Mouse (Mus musculus) layer of hippocampus, adult 9-11 months (tissue): ENCODE results near the gene Lemd2.

Experiments used
- DNase-seq: peaks from one replicate; pipeline ENCODE4 v3.0.0; 2022

Gene Lemd2

DNA sequence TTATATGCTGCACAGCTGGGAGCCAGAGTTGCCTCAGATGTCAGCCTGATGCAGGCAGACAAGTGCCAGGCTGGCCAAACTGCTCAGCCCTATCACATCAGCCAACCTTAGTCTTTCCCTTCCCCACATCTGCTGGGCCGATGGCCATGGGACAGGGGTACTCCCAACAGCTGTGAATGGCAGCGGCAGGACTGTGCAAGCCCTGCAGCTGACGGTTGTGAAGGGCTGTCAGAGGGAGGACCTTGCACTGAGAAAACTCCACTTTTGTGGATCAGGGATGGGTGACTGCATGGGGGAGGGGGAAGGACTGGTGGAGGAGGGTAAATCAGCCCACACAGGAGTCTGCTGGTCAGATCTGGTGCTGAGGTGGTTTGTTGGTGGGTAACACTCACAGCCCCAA, 22.4 kb upstream of the Lemd2 start:
- DNase-seq: no peak

DNA sequence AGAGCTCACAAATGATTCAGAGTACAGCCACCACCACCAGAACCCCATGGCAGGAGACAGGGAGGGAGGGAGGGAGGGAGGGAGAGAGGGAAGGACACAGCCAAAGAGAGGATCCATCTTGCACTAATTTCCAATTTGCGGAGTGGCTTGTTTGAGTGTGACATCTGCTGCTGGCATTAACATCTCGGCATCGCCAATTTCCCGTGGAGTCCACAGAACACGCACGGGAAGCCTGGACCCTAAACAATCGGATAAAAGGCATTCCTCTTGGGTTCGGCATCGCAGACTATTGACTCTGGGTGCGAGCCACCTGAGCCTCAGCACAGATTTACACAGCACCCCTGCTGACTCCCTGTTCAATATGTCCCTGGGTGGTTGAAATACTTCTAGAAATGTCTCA, 21.5 kb upstream of the Lemd2 start:
- no peak for DNase-seq

DNA sequence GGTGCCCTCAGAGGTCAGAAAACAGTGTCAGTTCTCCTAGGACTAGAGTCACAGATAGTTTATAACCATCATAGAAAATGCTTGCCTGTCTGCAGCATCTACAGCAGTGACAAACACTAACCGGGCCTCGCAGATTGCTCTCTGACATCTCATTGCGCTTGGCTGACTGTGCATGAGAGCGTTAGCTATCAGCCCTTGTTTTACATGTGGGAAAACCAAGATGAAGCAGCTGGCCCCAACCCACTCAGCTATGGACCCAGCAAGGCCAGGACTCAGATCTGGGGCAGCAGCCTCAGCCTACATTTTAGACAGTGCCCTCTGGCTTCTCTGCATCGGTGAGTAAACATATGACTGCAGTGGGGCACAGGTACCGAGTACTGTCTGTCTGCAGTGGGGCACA, 19.6 kb upstream of the Lemd2 start:
- DNase-seq: no peak

DNA sequence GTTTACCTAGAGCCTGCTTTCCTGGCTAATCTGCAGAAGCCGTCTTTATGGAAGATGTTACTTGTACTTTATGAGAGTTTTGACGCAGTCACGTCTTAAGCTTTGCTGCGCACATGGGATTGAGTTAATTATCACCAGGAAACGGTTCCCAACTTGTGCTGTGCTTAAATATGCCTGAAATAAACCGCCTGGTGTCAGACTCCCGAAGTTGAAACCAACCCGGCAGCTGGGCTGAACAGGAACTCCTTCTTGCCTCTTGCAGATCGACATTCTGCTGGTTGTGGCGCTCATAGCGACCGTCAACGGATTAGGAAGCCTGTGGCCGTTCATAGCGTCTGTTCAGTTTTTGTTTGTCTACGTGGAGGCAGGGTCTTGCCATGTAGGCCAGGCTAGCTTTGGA, 17.3 kb upstream of the Lemd2 start:
- DNase-seq: peak; percentile 59

DNA sequence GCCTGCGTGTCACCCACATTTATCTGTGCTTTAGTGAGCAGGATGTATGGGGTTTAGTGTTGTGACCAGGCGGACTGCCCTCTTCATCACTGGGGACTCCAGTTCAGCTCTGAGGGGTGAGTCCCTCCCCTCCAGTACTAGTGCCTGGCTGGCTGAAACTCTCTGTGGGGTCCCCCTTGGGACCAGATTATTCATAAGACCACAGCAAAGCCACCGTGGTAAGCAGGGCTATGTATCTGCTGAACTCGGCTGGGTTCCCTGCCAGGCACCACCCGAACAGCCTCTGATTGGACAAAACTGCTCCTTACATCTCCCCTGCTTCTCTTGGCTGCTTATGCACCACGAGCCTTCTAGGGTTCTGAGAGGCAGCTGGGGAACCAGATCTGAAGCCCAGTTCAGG, 14.6 kb upstream of the Lemd2 start:
- no peak for DNase-seq

DNA sequence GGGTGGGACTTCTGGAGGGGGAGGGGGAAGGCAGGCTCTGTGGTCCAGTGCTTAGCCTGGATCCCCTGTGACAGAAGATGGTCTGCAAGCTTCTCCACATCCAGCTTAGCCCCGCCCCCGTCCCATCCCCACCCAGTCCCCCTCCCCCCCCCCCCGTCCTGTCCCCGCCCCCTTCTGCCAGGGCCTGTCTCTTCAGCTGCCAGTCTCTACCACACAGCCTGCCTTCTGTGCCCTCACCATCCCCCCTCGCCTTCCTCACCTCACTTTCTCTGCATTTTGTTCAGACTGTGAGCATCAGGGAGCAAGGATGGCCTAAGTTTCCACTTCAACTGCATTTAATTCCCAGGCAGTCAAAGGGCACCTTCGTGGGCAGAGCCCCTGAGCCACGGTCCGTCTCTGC, 14.1 kb upstream of the Lemd2 start:
- DNase-seq: no peak

DNA sequence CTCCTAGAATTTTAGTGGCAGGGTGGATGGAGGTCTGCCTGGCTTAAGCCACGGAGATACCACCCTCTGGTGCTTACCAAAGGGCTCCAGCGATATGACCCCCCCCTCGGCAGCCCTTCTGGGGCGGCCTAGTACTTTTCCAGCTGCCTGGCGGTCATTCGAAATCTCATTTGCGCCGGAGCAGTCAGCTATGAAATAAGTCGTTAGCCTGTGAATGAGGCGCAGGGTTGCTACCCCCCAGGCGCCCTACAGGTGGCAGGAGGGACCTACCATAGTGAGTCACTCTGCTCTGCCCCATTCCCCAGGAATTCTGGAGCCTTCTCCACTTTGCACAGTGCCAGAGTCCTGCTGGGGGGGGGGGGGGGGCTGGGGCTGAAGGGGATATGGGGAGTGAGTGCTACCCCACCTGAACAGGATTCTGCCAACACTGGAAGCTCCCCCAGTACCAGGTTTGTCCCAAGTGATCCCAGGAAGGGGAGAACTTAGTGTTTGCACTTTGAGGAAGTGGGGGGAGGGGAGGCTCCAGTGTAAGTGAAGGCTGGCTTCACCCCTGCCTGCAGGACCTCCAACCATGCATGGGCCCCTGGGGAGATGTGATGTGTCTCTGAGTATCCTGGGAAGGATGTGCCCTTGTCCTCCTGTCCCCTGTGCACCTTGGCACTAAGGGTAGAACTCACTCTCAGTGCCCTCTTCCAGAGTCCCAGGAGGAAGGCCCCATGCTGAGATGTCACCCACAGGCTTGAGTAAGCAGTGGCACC, 8.7 kb upstream of the Lemd2 start:
- no peak for DNase-seq

DNA sequence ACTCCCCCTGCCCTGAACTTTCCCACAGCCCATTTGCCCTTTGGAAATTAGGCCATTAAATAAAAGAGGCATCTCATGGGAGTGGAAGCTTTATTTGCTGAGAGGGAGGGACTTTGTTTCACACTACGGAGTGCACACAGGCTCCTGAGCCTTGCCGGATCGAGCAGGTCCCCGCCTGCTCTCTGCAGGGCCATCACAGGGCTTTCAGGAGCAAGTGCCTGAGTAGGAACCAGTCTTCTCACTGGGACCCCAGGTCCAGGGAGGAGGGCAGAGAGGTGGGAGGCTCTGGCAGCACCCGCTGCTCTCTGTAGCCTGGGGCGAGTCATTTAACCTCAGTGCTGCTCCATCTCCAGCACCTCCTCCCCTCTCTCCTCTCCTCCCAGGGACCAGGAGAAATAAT, 7.7 kb upstream of the Lemd2 start:
- DNase-seq: no peak

DNA sequence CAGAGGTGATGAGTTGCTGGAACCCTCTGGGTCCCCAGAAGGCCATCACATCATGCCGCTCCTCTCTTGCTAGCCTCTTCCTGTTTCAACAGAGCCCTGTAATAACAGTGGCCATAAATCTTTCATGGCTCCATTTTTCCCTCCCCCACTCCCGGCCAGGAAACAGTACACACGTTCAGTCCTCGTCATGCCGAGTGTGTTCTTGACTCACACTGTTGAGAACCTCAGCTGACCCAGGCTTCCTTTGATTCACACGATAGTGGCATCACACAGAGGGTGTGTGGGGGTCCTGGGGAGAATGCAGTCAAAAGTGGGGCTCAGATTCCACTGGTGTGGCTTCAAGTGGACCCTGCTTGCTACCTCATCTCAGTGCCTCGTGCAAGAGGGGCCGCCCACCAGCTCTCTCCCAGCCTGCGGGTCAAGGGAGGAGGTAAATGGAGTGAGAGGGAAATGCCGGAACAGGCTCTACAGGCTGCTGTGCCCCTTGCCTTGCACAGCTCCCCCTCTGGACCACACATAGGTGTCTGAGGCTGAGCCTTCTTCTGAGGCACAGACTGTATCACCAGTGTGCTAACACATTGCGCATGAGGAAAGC, 2.9 kb upstream of the Lemd2 start:
- no peak for DNase-seq

DNA sequence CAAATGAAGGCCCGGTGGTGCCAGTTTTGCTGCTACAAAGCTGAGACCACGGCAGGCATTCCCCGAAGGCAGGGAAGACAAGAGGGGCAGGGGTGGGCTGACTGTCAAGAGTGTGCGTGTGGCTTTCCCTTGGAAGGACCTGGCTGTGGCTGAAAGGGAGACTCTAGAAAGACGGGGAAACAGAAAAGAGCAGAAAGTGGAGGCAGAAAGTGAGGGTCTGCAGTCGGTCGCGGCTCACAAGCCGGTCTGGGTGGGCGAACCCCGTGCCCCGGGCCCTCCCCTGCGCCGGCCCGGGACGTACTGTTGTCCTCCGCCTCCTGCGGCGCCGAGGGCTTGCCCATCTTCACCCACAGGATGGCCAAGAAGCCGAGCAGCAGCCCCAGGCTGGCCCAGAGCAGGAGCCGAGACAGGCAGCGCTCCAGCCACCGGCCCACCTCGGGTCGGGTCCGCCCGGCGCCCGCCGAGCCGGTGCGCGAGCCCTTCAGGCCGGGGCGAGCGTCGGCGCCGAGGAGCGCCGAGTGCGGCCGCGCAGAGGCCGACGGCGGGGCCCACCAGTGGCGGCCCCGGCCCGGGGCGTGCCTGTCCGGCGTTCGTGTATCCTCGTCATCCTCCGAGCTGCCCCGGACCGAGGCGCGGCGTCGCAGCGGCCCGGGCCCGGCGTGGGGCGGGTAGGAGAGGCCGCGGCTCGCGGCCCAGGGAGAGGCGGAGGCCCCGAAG, 753 bp downstream of the Lemd2 start:
- no peak for DNase-seq

DNA sequence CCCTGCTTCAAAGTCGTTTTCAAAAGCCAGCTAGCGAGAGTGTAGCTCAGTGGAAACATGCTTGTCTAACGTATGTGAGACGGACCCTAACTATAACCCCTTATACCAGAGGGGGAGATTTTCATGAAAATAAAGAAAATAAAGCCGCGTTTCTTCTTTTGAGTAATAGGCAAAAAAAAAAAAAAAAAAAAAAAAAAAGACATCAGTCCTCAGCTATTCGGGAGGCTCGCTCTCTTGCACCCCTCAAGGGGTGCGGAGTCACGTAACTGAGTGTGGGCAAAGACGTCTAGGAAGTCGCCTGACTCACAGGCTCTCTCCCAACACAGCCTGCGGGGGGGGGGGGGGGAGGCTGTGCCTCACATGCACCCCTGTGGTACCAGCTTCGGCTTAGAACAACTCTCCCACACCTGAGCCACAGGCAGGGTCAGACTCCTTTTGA, 1.3 kb downstream of the Lemd2 start:
- DNase-seq: no peak

DNA sequence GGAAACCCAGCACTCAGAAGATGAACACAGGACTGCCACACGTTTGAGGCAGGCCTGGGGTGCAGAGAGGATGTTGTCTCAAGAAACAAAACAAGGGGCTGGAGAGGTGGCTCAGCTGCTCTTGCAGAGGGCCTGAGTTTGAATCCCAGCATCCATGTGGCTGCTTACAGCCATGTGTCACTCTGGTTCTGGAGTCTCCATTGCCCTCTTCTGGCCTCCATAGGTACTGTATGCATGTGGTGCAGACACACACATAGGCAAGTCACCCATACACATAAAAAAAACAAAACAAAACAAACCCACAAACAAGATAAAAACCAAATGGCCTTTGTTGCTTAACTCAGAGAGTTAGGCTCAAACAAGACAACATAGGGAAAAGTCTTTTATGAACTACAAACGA, 2.3 kb downstream of the Lemd2 start:
- DNase-seq: no peak

DNA sequence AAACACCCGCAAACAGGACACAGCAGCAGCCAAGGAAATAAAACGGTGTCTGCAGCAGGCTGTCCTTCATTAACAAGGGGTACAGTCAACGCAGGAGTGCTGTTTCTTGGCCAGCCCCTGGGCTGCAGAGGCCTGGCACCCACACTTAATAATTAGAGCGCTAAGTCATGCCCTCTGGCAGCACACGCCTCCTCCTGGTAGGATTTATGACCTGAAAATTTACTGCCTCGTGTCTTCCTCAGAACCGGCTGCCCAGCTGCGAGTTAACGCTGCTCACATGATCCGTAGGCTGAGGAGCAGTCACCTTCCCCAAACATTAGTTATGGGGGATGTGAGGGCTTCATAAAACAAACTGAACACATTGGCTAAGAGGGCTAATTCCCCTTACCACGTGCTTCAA, 3.5 kb downstream of the Lemd2 start:
- no peak for DNase-seq

DNA sequence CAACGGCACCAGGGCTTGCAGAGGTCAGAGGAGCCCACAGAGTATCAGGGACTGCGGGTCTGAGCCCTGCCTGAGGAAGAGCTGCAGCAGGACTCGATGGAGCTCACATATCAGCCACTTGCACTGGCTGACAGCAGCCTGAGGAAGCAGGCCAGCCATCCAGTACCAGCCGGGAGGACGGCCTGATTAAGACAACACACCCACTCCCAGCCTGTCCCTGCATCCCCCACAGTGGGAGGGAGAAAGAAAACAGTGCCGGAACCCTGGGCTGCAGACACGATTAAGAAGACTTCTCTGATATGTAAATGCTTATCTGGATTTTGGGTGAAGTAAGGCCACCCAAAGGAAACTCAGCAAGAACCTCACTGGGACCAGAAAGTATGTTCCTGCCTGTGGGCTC, 4.4 kb downstream of the Lemd2 start:
- peak; percentile 62 for DNase-seq

DNA sequence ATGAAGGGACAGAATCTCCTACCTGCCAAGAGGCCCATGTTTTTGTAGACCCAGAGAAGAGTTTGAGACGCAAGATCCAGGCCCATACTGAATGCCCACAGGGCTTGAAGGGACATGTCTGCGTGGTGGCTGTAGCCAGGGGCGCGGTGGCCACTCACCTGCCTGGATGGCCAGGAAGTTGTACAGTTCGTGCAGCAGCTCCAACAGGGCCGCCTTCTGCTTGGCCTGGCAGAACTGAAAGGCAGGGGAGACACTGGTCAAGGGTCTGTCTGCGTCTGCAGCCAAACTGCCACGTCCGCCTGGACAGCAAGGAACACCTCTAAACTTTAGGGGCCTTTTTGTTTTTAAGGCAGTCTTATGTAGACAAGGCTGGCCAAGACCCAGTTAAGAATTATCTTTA, 5.1 kb downstream of the Lemd2 start:
- no peak for DNase-seq

DNA sequence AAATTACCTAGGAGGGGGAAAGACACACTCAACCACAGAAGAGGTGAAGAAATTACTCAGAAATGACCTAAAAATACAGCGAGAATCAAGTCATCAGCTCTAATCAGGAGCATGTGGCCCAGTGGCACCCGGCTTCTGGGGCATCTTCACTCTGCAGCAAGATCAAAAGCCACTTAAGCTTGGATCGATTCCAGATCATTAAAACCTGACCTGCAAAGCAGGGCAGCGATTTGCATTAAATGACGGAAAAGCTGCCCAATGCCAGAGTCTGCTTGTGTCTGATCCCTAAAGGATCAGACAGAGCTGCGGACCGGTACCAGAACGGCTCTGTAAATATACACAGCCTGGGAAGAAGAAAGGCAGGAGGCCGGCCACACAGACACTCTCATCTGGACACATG, 8.1 kb downstream of the Lemd2 start:
- no peak for DNase-seq

DNA sequence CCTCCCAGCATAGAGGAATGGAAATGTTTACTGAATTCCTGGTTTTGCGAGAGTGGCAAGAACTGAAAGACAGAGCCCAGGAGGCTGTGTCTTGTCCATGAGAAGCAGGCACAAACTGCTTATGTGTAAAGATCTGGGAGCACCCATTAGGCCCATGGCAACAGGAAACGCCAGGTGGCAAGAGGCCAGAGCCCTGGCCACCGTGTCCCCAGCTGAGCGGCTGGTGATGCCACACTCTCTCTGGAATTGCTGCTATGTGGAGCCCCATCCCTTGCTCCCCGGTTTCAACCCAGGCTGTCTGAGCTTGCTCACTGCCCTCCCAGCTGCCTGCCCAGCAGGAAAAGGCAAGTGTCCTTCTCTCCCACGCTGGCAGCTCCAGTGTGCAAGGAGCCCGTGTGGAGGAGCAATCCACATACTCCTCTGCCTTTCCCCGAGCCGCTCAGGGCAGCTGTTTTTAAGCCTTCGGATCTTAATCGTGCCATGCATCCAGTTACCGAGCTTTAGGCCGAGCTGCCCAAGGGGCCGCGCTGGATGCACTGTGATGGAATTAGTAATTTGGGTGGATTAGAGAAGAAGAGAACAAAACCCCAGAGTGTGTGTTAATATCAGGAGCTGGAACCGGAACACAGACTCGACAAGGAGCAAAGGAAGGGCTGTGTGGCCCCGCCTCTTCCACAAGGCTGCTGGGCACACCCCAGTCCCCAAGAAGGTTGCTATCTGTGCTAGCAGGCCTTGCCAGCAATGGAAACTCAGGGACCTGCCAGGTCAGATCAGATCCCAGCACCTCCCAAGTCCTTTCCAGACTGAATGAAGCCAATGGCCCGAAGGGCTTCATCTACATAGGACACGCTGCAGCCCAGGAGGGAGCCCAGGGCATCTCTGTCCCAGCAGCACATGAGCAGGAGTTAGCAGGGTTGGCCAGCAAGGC, 9.7 kb downstream of the Lemd2 start:
- DNase-seq: no peak

DNA sequence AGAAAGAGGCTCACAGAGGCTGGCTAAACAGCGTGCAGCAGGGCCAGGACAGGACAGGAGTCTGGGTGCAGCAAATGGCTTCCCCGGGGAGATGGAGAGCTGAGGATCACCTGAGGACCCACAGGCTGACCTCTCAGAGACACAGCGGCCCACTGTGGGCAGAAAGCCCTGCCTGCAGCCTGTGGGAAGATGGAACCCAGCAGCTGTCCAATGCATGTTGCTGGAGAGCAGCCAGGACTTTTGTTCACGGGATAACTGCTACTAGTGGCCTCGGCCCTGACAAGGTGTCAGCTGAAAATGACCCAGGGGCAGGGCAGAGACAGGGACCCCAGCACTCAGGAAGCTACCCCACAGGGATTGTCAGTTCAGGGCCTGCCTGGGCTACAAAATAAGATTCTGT, 12.5 kb downstream of the Lemd2 start:
- DNase-seq: no peak

DNA sequence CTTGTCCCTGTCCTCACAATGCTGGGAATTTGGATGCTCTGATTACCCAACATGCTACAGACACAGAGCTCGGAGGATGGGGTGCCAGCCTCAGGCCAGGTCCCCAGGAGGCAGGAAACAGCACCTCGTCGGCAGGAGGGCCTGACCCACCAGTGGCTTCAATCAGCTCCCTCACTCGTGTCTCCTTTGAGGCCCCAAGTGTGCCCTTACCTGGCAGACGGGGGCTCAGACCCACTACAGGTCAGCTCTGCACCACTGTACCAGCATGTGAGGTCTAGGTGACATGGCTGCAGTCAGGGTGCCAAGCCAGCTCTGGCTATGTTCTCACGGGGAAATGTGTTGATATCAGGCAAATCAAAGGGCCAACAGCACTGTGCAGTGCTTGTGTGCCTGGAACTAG, 13.1 kb downstream of the Lemd2 start:
- DNase-seq: no peak

DNA sequence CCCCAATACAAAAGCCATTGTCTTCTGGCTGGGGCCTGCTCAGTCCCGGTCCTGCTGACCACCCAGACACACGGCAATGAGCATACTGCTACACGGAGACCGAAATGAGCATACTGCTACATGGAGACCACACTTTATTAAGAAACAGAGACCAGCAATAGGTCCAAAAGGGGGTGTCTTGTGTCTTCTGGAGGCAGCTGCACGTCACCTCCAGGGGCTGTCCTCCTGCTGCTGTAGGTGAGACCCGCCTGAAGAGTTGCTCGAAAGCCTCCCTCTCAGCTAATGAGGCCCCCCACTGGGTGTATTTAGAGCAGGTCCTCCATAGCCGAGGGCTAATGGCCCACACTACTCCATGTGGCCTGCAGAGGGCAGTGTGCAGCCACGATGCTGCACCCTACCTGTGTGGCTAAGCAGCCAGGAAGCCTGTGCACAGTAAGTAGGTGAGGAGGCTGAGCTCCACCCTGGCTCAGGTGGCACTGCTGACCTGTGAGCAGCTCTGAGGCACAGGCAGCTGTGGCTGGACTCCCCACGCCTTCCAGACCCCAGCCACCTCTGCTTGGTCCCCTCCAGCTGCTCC, 14.5 kb downstream of the Lemd2 start:
- peak; percentile 34 for DNase-seq

DNA sequence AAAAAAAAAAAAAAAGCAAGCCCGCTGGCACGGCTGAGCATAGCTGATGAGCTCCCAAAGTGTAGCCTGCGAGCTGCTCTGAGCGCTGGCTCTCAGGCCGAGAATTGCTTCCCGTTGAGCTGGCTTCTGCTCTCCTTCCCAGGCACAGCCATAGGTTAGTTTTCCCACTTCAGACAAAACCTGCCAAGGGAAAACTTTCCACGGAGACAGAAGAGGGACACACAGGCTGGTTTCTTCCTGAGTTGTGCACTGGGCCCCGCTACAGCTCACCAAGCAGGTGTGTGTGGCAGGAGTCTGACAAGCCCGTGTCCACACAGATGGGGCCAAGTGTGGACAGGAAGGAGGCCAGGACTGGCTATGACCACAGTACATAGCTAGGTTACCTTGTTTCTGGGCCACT, 15.4 kb downstream of the Lemd2 start:
- DNase-seq: no peak

DNA sequence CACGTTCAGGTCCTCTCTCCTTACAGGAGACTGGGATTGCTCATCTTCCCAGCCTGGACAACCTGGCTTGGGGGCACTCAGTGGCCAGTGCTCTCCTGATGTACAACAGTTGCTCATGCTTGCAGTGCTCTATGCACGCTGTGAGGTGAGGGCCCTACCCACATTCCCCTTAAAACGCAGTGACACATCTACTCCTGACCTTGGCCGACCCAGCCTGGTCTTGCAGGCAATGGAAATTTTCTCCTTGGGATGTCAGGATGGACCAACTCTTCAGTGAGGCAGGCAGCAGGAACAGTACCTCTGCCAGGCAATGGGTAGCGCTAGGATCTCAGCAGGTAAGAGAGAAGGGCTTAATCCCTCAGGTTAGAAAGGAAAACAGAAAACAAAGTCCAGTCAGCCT, 17.2 kb downstream of the Lemd2 start:
- DNase-seq: no peak

DNA sequence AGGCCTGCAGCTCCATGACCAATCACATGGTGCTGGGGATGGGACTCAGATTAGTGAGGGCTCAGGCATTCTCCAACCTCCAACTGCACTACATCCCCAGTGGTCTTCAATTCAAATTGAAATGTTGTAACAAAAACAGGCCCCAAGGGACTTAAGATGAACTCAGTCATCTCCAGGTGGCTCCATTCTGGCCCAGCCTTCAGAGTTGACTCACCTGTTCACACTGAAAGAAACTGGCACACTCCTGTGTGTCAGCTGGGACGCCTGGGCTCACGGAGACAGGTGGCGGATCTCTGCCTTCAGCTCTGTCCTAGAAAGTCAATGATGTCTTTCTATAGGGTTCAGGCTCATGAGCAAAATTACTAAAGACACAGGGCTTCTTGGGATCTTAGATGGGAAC, 18.2 kb downstream of the Lemd2 start:
- DNase-seq: no peak
